Mouse (Mus musculus): ENCODE results near the gene Baz1b. TPM values are rescaled to one million over a fixed set of nuclear protein-coding genes. Genes with fewer than 3 reads are reported as not detected.

The Baz1b gene
- total and polyA plus RNA-seq, 2 experiments from 2014 or later, result 11.9 to 30.0 TPM

GRCm38 (mm10) chr5:135242136-135242535, 55.1 kb downstream of the Baz1b start:
- peak overlapping the region; percentile 75 for H3K27ac ChIP-seq (ENCODE audit: low read depth)
- H3K4me2 ChIP-seq (ENCODE audit: low read depth, low read length), result no peak overlapping the region
- ATAC-seq (ENCODE audit: insufficient read depth, low read depth) (no peak), DNase-seq (ENCODE audit: low spot score) (no peak)
- TF ChIP-seq EP300 (IDR thresholded peaks at IDR 0.05; ENCODE audit: low read depth) (no peak), CTCF (IDR thresholded peaks at IDR 0.05; ENCODE audit: low read depth) (no peak)
- no peaks in the 10 kb centered on the region for H3K27me3 ChIP-seq (ENCODE audit: control insufficient read depth, insufficient read depth, low read length)
- peaks cover 94% of the 10 kb centered on the region for H3K36me3 ChIP-seq (replicated peaks; ENCODE audit: control insufficient read depth, insufficient read depth, low read length)
- 0 out of 2 replicates have a peak overlapping the region, but pooled peaks have one; percentile 3 for H3K9ac ChIP-seq (replicated peaks; ENCODE audit: low read depth, low read length)
- H3K4me1 ChIP-seq (ENCODE audit: control insufficient read depth, insufficient read depth), result peaks cover 17% of the 10 kb centered on the region
- H3K9me3 ChIP-seq (replicated peaks; ENCODE audit: control insufficient read depth, low read length), result no peaks in the 10 kb centered on the region
- no peak overlapping the region for H3K4me3 ChIP-seq (ENCODE audit: low read depth, low read length)
- WGBS, result 58% methylated on average over 12 of the region's 12 CpGs

DNA sequence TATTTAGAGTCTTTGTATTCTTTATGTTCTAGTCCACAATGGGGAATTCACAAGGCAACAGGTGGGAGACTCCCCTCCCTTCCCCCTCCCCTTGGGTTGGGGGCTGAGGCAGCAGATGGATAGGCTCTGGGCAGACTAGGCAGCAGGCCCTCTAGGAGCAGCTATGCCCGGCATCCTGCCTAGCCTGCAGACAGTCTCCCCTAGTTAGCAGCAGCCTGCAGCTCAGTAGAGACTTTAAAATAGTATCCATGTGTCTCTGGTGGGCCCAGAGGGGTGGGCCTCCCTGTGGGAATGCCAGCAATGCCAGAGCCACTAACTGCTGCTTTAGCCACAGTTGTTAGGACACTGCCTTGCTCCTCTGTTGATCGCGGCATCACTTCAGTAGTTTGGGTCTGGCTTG, 55.5 kb downstream of the Baz1b start:
- Histone ChIP-seq H3K36me3 (replicated peaks; ENCODE audit: control insufficient read depth, insufficient read depth, low read length) (peaks cover 90% of the 10 kb centered on the region), H3K4me3 (ENCODE audit: low read depth, low read length) (no peak overlapping the region), H3K9me3 (replicated peaks; ENCODE audit: control insufficient read depth, low read length) (no peaks in the 10 kb centered on the region), H3K27ac (ENCODE audit: low read depth) (no peak overlapping the region), H3K4me2 (ENCODE audit: low read depth, low read length) (no peak overlapping the region), H3K27me3 (ENCODE audit: control insufficient read depth, insufficient read depth, low read length) (no peaks in the 10 kb centered on the region), H3K4me1 (ENCODE audit: control insufficient read depth, insufficient read depth) (peaks cover 17% of the 10 kb centered on the region), H3K9ac (replicated peaks; ENCODE audit: low read depth, low read length) (0 out of 2 replicates have a peak overlapping the region, but pooled peaks have one; percentile 3)
- 33% methylated on average over 3 of the region's 3 CpGs for WGBS
- no peak for DNase-seq (ENCODE audit: low spot score)
- no peak for TF ChIP-seq CTCF (IDR thresholded peaks at IDR 0.05; ENCODE audit: low read depth)
- TF ChIP-seq EP300 (IDR thresholded peaks at IDR 0.05; ENCODE audit: low read depth), result no peak
- no peak for ATAC-seq (ENCODE audit: insufficient read depth, low read depth)

GRCm38 (mm10) chr5:135243166-135243565, 56.1 kb downstream of the Baz1b start:
- no peak overlapping the region for H3K27ac ChIP-seq (ENCODE audit: low read depth)
- no peaks in the 10 kb centered on the region for H3K9me3 ChIP-seq (replicated peaks; ENCODE audit: control insufficient read depth, low read length)
- no peak overlapping the region for H3K4me3 ChIP-seq (ENCODE audit: low read depth, low read length)
- no peaks in the 10 kb centered on the region for H3K27me3 ChIP-seq (ENCODE audit: control insufficient read depth, insufficient read depth, low read length)
- no peak for TF ChIP-seq CTCF (IDR thresholded peaks at IDR 0.05; ENCODE audit: low read depth)
- TF ChIP-seq EP300 (IDR thresholded peaks at IDR 0.05; ENCODE audit: low read depth), result no peak
- H3K4me2 ChIP-seq (ENCODE audit: low read depth, low read length), result no peak overlapping the region
- DNase-seq (ENCODE audit: low spot score), result no peak
- peaks cover 84% of the 10 kb centered on the region for H3K36me3 ChIP-seq (replicated peaks; ENCODE audit: control insufficient read depth, insufficient read depth, low read length)
- no peak for ATAC-seq (ENCODE audit: insufficient read depth, low read depth)
- 100% methylated on average over 1 of the region's 1 CpGs for WGBS
- no peak overlapping the region for H3K9ac ChIP-seq (replicated peaks; ENCODE audit: low read depth, low read length)
- peaks cover 17% of the 10 kb centered on the region for H3K4me1 ChIP-seq (ENCODE audit: control insufficient read depth, insufficient read depth)

DNA sequence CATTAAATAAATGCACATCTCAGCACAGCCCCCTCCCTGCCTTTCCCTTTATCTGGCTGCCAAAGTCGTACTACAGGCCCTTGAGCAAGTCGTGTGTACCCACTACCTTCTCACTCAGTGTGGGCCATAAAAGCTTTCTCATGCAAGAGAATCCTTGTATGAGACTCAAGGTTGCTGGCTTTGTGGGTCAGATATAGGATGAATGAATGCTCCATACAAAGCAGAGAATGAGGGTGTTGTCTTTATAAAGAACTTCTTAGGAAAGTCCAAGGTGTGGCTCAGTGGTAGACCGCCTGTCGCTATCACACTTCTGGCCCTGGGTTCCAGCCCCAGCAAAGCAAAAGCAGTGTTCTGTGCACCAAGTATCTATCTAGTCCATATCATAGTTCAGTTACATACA, 59.5 kb downstream of the Baz1b start:
- no peak overlapping the region for H3K4me2 ChIP-seq (ENCODE audit: low read depth, low read length)
- no peak overlapping the region for H3K4me3 ChIP-seq (ENCODE audit: low read depth, low read length)
- ATAC-seq (ENCODE audit: insufficient read depth, low read depth) (no peak), DNase-seq (ENCODE audit: low spot score) (no peak)
- no peak overlapping the region for H3K9ac ChIP-seq (replicated peaks; ENCODE audit: low read depth, low read length)
- H3K36me3 ChIP-seq (replicated peaks; ENCODE audit: control insufficient read depth, insufficient read depth, low read length), result peaks cover 50% of the 10 kb centered on the region
- peaks cover 17% of the 10 kb centered on the region for H3K27me3 ChIP-seq (ENCODE audit: control insufficient read depth, insufficient read depth, low read length)
- no peak for TF ChIP-seq CTCF (IDR thresholded peaks at IDR 0.05; ENCODE audit: low read depth)
- WGBS, result 61% methylated on average over 4 of the region's 4 CpGs
- no peak overlapping the region for H3K27ac ChIP-seq (ENCODE audit: low read depth)
- H3K4me1 ChIP-seq (ENCODE audit: control insufficient read depth, insufficient read depth), result peaks cover 20% of the 10 kb centered on the region
- no peaks in the 10 kb centered on the region for H3K9me3 ChIP-seq (replicated peaks; ENCODE audit: control insufficient read depth, low read length)

- Histone ChIP-seq H3K4me2 (ENCODE audit: low read depth, low read length) (no peak overlapping the region), H3K9me3 (replicated peaks; ENCODE audit: control insufficient read depth, low read length) (no peaks in the 10 kb centered on the region), H3K36me3 (replicated peaks; ENCODE audit: control insufficient read depth, insufficient read depth, low read length) (peaks cover 42% of the 10 kb centered on the region), H3K4me3 (ENCODE audit: low read depth, low read length) (no peak overlapping the region), H3K9ac (replicated peaks; ENCODE audit: low read depth, low read length) (no peak overlapping the region), H3K27ac (ENCODE audit: low read depth) (no peak overlapping the region), H3K4me1 (ENCODE audit: control insufficient read depth, insufficient read depth) (peaks cover 14% of the 10 kb centered on the region; the same call in 1 of the 2 replicates), H3K27me3 (ENCODE audit: control insufficient read depth, insufficient read depth, low read length) (peaks cover 17% of the 10 kb centered on the region)
- ATAC-seq (ENCODE audit: insufficient read depth, low read depth), result no peak
- TF ChIP-seq EP300 (IDR thresholded peaks at IDR 0.05; ENCODE audit: low read depth), result no peak
- no peak for TF ChIP-seq CTCF (IDR thresholded peaks at IDR 0.05; ENCODE audit: low read depth)
- 75% methylated on average over 9 of the region's 9 CpGs for WGBS
- no peak for DNase-seq (ENCODE audit: low spot score)
Measured at GRCm38 (mm10) chr5:135247337-135247736, 60.3 kb downstream of the Baz1b start.

- Histone ChIP-seq H3K9me3 (replicated peaks; ENCODE audit: control insufficient read depth, low read length) (no peaks in the 10 kb centered on the region), H3K27me3 (ENCODE audit: control insufficient read depth, insufficient read depth, low read length) (peaks cover 17% of the 10 kb centered on the region), H3K4me3 (ENCODE audit: low read depth, low read length) (no peak overlapping the region), H3K36me3 (replicated peaks; ENCODE audit: control insufficient read depth, insufficient read depth, low read length) (peaks cover 25% of the 10 kb centered on the region), H3K9ac (replicated peaks; ENCODE audit: low read depth, low read length) (no peak overlapping the region), H3K27ac (ENCODE audit: low read depth) (no peak overlapping the region), H3K4me2 (ENCODE audit: low read depth, low read length) (no peak overlapping the region), H3K4me1 (ENCODE audit: control insufficient read depth, insufficient read depth) (peaks cover 16% of the 10 kb centered on the region; the same call in 1 of the 2 replicates)
- TF ChIP-seq CTCF (IDR thresholded peaks at IDR 0.05; ENCODE audit: low read depth) (no peak), EP300 (IDR thresholded peaks at IDR 0.05; ENCODE audit: low read depth) (no peak)
- no peak for DNase-seq (ENCODE audit: low spot score)
- ATAC-seq (ENCODE audit: insufficient read depth, low read depth), result no peak
- WGBS, result 86% methylated on average over 16 of the region's 16 CpGs
Measured at GRCm38 (mm10) chr5:135248956-135249676, 62.1 kb downstream of the Baz1b start.
